Mouse (Mus musculus): ENCODE results near the gene D930020B18Rik. TPM values are rescaled to one million over a fixed set of nuclear protein-coding genes. Genes with fewer than 3 reads are reported as not detected.

Gene D930020B18Rik
- total RNA-seq, 2 experiments from 2014 or later, result not detected

Small RNAs within 50 kb of the gene (microRNA-seq; reads per million reads assigned to microRNA genes)
- gene Gm24330, result 0 reads per million in 2 experiments

Other genes with a start within 250 kb of the D930020B18Rik start
- 10 to 100 TPM; 38.5 to 41.2 TPM for gene Rassf3, start 165.2 kb upstream of the D930020B18Rik start, total RNA-seq (2021)
- 10 to 100 TPM in 1 of 2 experiments, 1 to 10 TPM in 1; 9.8 to 11.9 TPM for gene Tbk1, start 54.8 kb upstream of the D930020B18Rik start, total RNA-seq (2021)
- 10 to 100 TPM; 19.1 to 19.3 TPM for gene Xpot, start 15.3 kb upstream of the D930020B18Rik start, total RNA-seq (2021)
- 1 to 10 TPM in 1 of 2 experiments, under 1 TPM in 1; 0.99 to 1.8 TPM for gene BC048403, start 98.3 kb downstream of the D930020B18Rik start, total RNA-seq (2021)

All from gastrocnemius, postnatal 36 days (tissue).